Mouse (Mus musculus): ENCODE measurements around the gene Nsg1.

- TF ChIP-seq CTCF (IDR thresholded peaks at IDR 0.05; ENCODE audit: low read depth, low read length) (no peak), GATA1 (IDR thresholded peaks at IDR 0.05; ENCODE audit: borderline replicate concordance, low read length) (no peak), POLR2AphosphoS5 (IDR thresholded peaks at IDR 0.05; ENCODE audit: insufficient replicate concordance, low read depth, low read length) (no peak)
Observed at GRCm38 (mm10) chr5:38205303-38205726, 45.6 kb upstream of the Nsg1 start.
